Mouse (Mus musculus) liver, postnatal 0 days (tissue): ENCODE results near the gene Trpc7.

Experiments used
- CTCF ChIP-seq: sonication (generic); IDR thresholded peaks from 2 replicates; pipeline ENCODE4 v1.5.1; 2016; ENCODE audit warnings: antibody characterized with exemption, low read depth
- EP300 ChIP-seq: IDR thresholded peaks from 2 replicates; pipeline ENCODE4 v1.6.1; 2016; ENCODE audit warnings: antibody characterized with exemption, low read depth, mild to moderate bottlenecking

- TF ChIP-seq CTCF: no peak
- no peak for TF ChIP-seq EP300
Measured at GRCm38 (mm10) chr13:56895386-56895785, 407 bp downstream of the Trpc7 start.
